Mouse (Mus musculus) thymus, postnatal 36 days (tissue): ENCODE results near the gene Obscn.
A peak's percentile ranks its signal among the peaks of the same experiment; 100 is the strongest.

ENCODE experiments used
- DNase-seq, 2 experiments: peaks; one replicate each; pipeline ENCODE4 v3.0.0; 2022; ENCODE audit warnings: mixed read lengths in 2 of 2

Gene Obscn

GRCm38 (mm10) chr11:58982471-58983097 lies 153.6 kb downstream of the Obscn start:
- peak; percentile 59 to 82 for DNase-seq

GRCm38 (mm10) chr11:58981541-58982447 lies 154.4 kb downstream of the Obscn start:
- peak; percentile 83 to 88 for DNase-seq

- no peak for DNase-seq
Observed at GRCm38 (mm10) chr11:58980381-58980990, 155.7 kb downstream of the Obscn start.

DNA sequence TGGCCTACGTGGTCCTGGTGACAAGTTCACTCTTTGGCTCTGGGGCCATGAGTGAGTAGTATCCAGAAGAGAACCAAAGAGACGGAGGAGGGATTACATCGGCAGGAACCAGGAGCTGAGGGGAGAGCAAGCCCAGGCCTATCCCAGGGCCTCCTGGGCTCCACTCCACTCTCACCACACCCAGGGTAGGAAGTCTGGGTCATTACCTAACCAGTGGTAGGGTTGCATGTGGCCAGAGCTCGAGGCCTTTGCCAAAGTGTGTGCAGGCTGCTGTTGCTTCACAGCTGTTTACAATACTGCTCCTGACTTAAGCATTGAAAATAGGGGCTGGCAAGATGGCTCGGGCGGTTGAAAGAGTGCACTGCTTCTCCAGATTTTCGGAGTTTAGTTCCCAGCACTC lies 156.5 kb downstream of the Obscn start:
- DNase-seq: no peak

GRCm38 (mm10) chr11:58979183-58979582 lies 157.0 kb downstream of the Obscn start:
- DNase-seq: peak in 1 of 2 experiments; percentile 8

GRCm38 (mm10) chr11:58978706-58979030 lies 157.5 kb downstream of the Obscn start:
- no peak for DNase-seq

- peak; percentile 69 to 76 for DNase-seq
Observed at GRCm38 (mm10) chr11:58978027-58978705, 158.0 kb downstream of the Obscn start, which contains the start of gene Trim11. Gene Trim11, plus strand, starts transcription at chr11:58978093.

DNA sequence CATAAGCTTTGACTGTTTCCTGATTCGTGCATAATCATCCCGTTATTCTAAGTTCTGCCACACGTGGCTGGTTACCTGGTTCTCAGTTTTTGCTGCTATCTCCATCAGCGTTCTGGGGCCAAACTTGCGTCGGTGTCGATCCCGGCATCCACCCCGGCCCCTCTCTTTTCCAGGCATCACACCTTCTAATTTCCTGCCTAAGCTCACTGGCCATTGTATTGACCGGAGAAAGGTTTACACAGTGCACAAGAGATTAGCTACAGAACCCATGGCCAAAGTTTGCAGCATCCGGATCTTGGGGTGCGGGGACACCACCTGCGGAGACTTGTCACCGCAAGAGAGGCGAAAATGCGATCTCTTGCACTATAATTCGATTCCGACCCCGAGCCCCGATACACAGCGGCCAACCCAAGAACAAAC lies 158.6 kb downstream of the Obscn start:
- DNase-seq: no peak

DNA sequence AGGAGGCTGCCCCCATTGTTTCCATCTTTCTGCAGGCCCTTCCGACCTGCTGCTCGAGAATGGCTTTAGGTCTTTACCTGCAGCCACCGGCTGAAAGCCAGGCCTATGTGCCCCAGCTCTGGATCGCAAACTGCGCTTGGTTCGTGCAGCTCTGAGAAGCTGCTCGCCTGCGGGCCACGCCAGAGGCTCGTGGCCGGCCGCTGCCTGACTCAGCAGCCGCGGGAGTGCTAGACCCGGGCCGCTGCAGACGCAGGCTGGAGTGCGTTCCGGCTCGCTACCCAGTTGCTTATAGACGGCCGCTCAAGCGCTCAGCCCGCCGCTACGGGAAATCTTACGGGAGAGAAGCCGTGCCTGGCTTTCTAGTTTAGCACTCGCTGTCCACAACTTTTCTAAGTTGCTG lies 159.1 kb downstream of the Obscn start:
- peak; percentile 33 to 50 for DNase-seq

DNA sequence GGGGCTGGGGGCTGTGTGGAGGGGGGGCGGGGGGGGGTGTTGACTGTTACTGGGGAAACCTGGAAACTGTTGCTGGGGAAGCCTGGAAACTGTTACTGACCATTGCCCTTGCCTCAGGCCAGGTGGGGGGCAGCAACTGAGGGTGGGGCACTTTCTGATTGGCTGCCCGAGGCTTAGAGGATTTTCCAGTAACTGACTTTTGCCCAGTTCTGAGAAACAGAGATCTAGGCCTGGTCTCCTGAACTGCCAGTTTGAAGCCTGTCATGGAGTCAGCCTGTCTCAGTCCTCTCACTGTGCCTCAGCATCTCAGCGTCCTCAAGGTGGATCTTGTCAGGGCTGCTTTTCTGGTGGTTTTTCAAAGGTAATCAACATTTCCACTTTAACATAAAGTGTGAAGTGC lies 161.8 kb downstream of the Obscn start:
- DNase-seq: no peak

GRCm38 (mm10) chr11:58971796-58972195 lies 164.4 kb downstream of the Obscn start:
- DNase-seq: no peak

- no peak for DNase-seq
Observed at GRCm38 (mm10) chr11:58970831-58971530, 165.2 kb downstream of the Obscn start.

DNA sequence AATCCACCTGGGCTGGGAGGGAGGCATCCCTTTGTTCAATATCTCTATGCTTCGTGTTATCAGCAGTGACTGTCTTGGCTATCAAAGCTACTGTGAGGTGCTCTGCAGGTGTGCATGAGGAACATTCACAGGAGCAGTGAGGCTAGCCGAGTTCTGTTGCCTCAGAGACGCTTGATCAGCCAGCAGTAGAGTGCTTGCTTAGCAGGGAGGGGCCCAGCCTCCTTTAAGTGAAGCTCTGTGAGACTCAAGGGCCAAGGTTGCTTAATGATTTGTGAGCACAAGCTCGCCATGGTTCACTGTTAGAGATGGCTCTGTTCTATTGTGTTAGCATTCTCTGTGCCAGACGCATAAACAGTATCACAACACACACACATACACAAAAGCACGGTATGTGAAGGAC lies 166.5 kb downstream of the Obscn start:
- no peak for DNase-seq

GRCm38 (mm10) chr11:58969027-58969426 lies 167.2 kb downstream of the Obscn start:
- DNase-seq: no peak

DNA sequence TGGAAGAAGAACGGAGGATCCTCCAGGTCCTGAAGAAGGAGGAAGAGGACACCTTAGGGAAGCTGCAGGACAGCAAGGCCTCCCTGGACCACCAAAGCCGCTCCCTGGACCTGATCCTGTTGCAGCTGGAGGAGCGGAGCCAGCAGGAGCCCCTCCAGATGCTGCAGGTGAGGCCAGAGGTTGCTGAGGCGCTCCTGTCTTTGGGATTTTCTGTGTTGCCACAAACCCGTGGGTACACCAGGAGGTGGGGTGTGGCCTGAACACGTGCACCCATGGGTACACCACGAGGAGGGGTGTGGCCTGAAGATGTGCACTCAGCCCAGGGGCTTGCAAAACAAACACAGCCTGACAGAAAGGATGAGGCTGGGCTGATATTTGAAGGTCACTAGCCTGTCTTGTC lies 167.7 kb downstream of the Obscn start:
- DNase-seq: no peak

GRCm38 (mm10) chr11:58967346-58967745 lies 168.9 kb downstream of the Obscn start:
- DNase-seq: peak in 1 of 2 experiments; percentile 46

GRCm38 (mm10) chr11:58965001-58965760 lies 171.0 kb downstream of the Obscn start:
- no peak for DNase-seq

- no peak for DNase-seq
Observed at GRCm38 (mm10) chr11:58964216-58964615, 172.0 kb downstream of the Obscn start.

- peak in 1 of 2 experiments; percentile 44 for DNase-seq
Observed at GRCm38 (mm10) chr11:58963543-58963942, 172.7 kb downstream of the Obscn start.

DNA sequence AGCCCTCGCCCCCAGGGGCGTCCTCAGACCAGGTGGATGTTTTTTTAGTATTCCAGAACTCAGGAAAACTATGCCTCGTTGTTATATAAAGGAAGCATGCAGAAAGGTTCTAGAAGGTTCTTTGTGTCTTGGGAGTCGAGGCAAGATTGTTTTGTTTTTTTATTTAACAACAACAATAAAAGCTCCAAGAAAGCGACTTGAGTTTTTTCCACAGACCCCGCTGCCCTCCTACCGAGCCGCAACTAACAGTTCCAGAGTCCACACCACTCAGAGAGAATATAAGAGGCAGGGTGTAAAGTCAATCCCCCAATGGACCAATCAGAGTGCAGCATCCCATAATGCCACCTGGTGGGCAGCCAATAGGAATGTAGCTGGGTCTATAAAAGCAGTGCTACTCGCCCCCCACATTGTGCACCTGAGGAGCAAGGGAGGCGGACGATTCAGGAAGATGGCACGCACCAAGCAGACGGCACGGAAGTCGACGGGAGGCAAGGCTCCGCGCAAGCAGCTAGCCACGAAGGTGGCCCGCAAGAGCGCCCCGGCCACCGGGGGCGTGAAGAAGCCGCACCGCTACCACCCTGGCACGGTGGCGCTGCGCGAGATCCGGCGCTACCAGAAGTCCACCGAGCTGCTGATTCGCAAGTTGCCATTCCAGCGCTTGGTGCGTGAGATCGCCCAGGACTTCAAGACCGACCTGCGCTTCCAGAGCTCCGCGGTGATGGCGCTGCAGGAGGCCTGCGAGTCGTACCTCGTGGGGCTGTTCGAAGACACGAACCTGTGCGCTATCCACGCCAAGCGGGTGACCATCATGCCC lies 174.6 kb downstream of the Obscn start:
- DNase-seq: no peak
